Mouse (Mus musculus) E14TG2a.4 (cell line): ENCODE measurements at regions not wholly inside any gene's neighbourhood (a gene's known extent, or its start where the extent isn't known, plus 50 kb on each side); places are given as distances from the start of the nearest gene placed in this dataset.

ENCODE experiments used
- CTCF ChIP-seq: conservative IDR thresholded peaks from 2 replicates; pipeline ENCODE4 v1.5.1; 2014; ENCODE audit warnings: low read length
- POU5F1 ChIP-seq: IDR thresholded peaks from 2 replicates; pipeline ENCODE4 v1.6.1; 2014; ENCODE audit warnings: low read length, borderline replicate concordance

DNA sequence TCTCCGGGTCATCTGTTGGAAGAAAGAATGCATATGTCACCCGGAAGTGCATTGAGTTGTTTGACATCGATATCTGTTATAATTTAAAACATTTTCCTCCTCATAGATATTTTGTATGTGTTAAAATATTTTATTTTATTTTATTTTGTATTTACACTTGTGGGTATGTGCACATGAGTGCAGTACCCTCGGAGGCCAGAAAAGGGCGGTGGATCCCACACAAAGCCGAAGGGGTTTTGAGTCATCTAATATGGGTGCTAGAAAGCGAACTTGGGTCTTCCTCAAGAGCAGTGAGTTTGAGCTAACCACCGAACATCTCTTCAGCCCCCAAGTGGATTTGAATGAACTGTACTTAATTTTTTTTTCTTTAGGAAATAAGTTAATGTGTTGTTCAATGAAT is 156.0 kb downstream of the Gm11011 start:
- TF ChIP-seq CTCF (peak; percentile 53), POU5F1 (no peak)
